Mouse (Mus musculus) gonadal fat pad, adult 2 months (tissue): ENCODE data around the gene Muc2. TPM values are rescaled to one million over a fixed set of nuclear protein-coding genes. Genes with fewer than 3 reads are reported as not detected.
"Not testable (repeated sequence)": the region's sequence is repeated elsewhere in the genome, so short reads cannot be mapped to it uniquely, and the experiment has no call there.

Source experiments
- DNase-seq: peaks from one replicate; pipeline ENCODE4 v3.0.0-alpha.2; 2012; ENCODE audit warnings: low read depth
- polyA plus RNA-seq: library from polyadenylated mRNA; depleted of rRNA; stranded (reverse); fragments of >200 nt; gene quantifications from 2 replicates; pipeline ENCODE4 v1.2.3, GENCODE M21; 2012; rRNA removed

Gene Muc2
- polyA plus RNA-seq: 2.9 and 5.8 TPM in 2 replicates

DNA sequence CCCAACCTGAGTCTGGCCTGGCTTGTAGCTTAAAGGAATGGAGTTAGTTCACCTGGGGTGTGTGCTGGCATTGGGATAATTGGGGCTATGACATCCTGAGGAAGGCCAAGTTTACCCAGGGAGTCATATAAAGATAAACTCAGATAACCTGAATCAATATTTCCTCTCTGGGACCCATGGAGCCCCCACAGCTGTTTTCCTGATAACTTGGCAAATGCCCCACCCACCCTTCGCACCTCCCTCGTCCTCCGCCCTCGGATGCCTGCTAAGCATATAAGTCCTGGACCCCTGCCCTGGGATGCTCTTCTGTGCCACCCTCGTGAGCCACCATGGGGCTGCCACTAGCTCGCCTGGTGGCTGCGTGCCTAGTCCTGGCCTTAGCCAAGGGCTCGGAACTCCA is at the start of gene Muc2:
TSS of gene Muc2 (plus strand) at position 301 of the 400 bp plus-strand sequence.
- no peak for DNase-seq

DNA sequence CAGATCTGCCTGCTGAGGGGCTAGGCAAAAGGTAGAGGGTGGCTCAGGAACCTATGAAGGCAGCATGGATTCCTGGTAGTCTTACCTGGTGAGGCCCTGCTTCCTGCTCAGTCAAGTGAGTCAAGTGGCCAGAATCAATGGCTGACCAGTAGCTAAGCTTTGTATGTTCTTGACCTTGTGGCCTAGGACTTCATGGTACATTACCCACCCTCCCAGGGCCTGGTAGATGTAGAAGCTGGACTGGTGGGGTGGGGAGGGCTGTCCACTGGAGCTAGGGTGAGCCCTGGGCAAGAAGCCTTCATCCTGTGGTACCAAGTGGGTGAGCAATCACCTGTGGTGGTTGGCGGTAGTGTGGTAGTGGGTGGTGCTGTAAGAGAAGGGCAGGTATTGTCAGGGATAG is 47.8 kb upstream of the Muc2 start:
- DNase-seq: no peak

DNA sequence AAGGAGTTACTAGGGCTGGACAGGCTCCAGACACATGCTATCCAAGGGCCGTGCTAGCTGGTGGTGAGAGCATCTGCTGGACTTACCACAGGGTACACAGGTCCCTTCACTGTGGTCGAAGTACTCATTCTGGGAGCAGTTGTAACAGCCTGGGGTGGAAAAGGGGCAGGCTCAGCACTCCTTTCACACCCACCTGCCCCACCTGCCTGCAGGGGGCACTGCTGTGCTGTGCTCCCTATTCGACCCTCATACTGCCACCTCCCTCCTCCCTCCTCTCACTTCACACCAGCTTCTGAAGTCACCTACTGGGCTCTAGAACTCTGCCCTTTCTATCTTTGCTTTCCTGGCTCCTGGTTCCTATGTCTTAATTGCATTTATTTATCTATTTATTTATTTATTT is 47.0 kb upstream of the Muc2 start:
- no peak for DNase-seq

DNA sequence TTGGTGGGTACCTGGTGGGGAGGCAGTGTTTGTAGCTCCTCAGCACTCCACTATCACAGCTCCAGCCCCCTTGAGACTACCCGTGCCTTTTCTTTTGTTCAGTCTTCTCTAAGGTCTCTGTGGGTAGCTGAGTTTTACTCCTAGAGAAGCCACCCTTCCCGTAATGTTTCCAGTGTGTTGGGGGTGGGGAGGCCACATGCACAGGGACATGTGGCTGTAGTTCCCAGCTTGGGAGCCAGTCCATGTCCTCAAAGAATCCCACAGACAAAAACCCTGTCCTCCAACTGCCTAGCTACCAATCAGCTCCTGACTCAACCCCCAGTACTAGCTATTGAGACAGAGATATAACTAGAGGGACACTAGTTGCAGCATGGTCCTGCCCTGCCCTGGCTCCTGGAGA is 43.1 kb upstream of the Muc2 start:
- no peak for DNase-seq

DNA sequence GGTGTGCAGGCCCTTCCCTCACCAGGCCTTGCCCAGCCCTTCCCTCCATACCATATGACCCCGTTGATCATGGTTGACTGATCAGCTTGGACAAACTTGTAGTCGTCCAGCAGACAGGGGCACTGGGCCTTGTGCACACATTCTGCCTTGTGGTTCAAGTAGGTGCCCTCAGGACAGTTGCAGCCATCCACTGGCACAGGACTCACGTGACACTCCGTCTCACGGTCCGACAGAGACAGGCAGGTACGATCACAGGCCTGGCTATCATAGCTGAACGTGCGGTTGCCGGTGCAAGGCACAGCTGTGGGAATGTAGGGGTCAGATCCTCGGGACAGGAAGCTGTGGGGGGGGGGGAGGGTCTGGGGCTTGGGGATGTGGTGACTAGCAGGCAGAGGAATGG is 42.3 kb upstream of the Muc2 start:
- DNase-seq: no peak

DNA sequence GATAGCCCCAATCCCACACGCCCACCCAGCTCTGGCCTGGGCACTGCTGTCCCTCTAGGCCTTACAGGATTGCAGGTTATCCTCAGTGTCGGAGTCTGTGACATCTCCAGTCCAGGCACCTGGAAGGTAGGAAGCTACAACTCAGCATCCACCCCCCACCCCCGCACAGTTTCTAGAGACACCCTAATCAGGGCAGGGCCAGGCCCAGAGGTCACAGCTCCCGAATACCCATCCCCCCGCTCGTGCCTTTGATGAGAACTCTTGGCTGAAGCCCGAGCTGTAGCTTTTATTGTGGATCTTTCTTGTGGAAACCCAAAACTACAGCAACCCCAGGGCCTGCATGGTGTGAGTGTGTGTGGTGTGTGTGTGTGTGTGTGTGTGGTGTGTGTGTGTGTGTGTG is 37.9 kb upstream of the Muc2 start:
- no peak for DNase-seq

DNA sequence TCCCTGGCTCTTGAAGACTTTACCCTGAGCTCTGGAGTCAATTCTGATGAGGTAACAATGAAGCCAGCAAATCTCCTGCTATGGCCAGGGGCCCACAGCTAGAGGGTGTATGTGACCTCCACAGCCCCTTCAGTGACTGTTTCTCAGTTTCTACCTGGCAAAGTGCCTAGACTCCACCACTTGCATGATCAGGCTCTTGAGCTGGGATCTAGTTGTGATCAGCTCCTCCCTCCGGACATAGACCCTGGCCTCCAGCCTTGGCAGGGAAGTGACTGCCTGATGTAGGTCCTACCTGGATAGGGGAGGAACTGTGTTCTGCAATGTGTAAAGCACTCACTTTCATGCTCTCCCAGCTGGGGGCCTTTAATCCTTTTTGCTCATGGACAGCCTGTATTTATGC is 29.8 kb upstream of the Muc2 start:
- DNase-seq: no peak

DNA sequence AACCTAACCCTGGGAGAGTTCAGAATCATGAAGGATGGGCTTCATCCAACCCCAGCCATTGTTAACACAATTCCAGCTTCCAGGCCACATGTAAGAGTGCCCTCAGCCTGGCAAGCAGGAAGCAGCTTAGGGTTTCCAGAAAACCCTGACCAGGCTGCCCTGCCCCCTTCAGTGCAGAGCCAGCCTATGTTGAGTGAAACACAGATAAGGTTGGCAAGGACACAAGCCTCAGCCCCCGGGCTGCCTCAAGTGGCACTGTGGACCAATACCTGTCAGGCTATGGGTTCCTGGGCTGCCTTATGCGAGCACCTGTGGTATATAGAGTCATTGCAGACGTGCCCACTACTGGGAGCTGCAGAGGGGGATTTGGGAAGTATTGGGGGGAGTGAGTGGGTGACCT is 28.7 kb upstream of the Muc2 start:
- no peak for DNase-seq

DNA sequence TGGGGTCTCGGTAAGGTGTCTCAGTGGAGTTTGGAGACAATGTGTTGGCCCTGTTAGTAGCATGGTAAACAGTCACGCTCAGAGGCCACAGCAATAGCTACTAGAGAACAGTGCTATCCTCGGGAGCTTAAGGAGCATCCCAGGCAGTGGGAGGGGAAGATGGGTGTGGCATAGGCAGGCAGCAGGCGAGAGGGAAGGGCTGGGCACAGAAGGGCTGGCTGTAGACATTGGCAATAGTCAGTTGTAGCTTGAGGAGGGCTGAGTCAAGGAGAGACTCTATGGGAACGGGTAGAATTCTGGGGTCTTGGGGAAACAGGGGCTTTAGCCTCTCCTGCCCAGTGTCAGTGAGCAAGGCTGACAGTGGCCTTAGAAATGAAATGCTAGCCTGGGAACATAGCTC is 27.9 kb upstream of the Muc2 start:
- DNase-seq: no peak

DNA sequence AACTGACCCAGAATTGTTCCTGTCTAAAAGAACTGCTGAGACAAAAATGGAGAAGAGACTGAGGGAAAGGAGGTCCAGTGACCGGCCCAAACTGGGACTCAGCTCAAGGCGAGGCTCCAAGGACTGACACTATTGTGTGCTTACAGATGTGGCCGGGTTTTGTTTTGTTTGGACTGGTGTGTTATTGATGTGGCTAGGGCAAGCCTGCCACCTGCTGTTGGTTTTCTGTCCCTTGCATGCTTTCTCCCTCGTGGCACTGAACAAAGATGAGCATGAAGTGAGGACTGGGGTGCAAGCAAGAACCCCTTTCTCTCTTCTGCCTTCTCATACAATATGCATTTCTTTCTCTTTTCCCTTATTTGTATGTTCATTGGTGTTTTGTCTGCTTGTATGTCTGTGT is 23.9 kb upstream of the Muc2 start:
- no peak for DNase-seq

DNA sequence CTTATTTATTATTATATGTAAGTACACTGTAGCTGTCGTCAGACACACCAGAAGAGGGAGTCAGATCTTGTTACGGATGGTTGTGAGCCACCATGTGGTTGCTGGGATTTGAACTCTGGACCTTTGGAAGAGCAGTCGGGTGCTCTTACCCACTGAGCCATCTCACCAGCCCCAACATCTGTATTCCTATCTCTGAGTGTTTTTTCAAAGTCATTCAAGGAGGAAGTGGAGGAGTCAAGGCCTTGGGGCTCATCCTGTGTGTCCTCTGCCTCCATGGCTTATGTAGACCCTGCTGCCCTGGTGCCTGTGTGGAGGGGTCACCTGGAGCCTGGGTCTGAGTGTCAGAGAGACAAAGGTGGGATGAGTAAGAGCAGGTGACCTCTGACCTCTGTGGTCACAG is 21.0 kb upstream of the Muc2 start:
- not testable (repeated sequence) for DNase-seq

DNA sequence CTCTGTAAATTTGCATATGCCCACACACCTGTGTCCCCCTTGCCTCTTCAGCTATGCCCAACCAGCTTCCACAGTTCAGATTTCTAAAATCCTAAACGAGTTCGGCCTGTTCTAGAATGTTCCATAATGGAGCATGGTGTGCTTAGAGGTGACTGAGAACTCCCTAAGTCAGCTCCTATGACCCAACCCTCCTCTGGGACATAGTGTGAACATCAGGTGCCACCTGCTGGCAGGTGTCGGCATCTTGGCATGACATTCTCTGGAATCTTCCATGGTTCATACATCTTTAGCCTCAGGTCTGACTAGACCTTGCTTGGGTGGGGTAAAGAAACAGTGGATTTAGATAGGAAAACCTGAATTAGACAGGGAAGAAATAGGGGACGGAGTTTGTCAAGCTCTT is 19.1 kb upstream of the Muc2 start:
- peak; percentile 46 for DNase-seq

DNA sequence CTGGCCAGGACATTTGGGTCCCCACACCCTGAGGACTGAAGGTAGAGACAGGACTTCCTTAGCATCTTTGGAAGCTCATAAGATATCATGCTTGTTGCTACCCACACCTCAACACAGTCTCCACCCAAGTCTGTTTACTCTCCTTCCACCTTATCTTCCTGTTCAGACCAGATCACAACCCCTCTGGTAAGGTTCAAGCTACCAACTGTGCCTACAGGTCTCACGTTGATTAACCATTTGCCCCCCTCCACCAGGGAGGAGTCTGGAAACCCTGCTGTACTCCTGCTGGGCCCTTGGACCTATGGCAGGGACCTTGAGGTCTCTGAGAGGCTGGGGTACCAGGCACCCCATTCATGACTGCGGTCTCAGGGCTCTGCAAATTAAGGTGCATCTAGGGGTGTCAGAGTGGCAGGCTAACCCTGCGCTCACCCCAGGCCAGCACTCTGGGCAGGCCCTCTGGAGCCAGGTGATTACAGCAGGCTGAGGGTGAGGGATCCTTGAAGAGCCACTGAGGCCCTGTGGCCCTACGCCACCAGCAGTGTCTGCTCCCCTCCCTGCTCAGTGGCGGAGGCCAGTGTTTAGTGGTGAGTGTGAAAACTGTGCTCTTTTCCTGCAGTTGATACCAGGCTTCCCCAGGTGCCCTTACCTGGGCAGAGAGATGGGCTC is 18.4 kb upstream of the Muc2 start:
- DNase-seq: no peak

DNA sequence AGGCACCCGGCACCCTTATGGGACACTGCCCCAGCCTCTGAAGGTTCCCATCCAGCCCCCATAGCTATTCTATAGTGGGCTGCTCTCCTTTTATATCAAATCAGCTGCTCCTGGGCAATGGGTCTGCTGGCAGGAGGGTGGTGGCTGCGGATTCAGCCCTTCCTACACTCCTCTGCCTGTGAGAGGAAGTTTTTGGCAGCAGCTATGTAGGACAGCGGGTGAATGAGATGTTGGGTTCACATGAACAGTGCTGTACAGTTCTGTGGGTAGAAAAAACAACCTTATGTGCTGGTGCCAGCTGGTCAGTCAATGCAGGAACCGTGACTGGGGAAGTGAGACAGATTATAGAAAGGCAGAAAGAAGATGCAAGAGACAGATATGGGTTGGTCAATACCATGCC is 11.2 kb upstream of the Muc2 start:
- DNase-seq: no peak

DNA sequence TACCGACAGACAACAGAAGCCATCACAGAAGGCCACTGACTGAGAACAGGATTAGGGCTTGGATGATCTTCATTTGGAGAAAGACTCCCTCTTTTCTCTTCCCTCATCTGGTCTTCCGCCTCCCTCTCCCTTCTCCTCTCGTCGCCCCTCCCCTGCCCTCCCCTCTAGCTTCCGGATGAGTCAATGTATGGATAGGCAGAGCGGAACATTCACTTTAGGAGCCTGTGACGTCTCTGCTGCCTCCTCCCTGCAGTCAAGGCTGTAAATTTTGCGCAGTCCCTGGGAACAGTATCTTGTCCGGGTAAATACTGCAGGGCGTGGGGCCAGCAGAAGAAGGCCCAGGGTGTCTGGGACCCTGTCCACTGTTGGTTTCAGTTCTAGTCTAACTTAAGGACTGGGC is 2.8 kb upstream of the Muc2 start:
- no peak for DNase-seq

DNA sequence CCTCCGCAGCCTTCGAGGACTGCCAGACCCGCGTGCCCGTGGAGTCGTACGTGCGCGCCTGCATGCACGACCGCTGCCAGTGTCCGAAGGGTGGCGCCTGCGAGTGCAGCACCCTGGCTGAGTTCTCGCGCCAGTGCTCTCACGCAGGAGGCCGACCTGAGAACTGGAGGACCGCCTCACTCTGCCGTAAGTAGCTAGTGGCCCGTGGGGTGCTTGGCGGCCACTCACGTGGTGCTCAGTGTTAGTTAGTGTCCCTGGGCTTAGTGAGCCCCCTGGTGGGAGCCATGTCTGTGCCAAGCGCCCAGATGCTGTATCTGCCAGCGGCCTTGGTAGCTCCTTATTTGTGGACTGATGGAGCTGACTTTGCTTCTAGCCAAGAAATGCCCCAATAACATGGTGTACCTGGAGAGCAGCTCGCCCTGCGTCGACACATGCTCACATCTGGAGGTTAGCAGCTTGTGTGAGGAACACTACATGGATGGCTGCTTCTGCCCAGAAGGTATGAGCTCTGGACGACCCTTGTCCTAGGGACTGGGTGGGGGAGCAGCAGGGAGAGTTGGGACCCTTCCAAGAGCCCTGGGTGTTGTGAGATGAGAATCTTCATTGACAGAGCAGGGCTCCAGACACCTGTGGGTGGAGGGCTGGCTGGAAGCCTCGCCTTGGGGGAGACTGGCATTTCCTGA is 3.6 kb downstream of the Muc2 start:
- no peak for DNase-seq

DNA sequence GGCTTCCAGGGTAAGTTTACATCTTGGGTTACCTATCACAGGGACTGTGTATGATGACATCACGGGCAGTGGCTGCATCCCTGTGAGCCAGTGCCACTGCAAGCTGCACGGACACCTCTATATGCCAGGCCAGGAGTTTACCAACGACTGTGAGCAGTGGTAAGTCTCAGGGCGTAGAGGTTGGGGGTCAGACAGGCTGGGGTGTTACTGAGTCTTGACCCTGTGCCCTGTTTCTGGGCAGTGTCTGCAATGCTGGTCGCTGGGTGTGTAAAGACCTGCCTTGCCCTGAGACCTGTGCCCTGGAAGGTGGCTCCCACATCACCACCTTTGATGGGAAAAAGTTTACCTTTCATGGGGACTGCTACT is 4.1 kb downstream of the Muc2 start:
- no peak for DNase-seq

DNA sequence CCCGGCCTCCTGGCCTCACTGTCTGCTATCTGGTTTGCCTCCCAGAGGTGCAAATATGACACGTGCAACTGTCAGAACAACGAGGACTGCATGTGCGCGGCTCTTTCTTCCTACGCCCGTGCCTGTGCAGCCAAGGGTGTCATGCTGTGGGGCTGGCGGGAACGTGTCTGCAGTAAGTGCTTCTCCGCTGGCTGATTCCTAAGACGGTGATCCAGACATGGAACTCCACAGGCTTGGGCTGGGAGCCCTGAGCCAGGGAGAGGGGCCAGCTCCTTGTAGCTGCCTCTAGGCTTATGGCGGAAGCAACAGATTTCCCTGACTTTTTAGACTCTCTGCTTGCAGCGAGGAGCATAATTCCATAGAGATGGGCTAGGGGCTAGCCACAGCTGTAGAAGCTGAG is 6.4 kb downstream of the Muc2 start:
- DNase-seq: no peak

DNA sequence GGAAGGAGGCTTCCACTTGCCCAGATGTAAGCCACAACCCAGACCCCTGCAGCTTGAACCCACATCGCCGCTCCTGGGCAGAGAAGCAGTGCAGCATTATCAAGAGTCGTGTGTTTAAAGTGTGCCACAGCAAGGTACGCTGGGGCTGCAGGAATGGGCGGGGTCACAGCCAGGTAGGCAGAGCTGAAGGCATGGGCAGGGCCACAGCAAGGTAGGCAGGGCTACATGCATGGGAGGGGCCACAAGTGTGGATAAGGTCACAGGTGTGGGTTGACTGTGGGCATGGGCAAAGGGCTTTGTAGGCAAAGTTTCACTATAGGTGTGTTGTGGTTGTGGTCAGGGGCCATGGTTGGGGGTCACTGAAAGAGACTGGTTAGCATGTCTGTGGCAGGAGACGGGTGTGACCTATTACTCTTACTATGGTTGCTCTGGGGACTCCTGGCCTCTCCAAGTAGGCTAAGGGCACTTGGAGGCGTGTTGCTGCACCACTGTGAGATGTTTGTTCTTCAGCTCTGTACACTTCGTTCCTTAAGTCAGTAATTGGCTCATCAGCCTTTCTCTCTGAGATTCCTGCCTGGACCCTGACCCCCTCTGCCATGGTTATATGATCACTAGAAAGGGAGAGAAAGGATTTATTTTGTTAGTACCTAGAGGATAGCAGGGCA is 9.5 kb downstream of the Muc2 start:
- no peak for DNase-seq

DNA sequence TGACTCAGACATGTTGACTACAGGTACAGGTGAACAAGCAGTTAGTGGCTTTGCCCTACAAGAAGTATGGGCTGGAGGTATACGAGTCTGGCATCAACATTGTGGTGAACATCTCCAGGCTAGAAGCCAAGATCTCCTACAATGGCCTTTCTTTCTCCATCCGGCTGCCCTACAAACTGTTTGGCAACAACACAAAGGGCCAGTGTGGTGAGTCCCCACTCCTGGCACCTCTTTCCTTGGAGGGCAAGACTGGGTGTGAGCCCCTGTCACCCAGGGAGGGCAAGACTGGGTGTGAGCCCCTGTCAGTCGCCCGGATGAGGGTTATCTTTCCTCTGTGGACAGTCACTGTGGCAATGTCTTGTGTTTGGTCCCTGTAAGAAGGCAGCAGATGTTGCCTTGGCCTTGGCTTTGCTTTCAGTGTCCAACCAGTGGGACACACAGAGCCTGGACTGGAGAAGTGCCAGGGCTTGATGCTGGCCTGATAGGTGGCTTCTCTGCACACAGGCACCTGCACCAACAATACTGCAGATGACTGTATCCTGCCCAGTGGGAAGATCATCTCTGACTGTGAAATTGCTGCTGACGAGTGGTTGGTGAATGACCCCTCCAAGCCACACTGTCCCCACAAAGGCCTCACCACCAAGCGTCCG is 57.4 kb downstream of the Muc2 start:
- DNase-seq: no peak

DNA sequence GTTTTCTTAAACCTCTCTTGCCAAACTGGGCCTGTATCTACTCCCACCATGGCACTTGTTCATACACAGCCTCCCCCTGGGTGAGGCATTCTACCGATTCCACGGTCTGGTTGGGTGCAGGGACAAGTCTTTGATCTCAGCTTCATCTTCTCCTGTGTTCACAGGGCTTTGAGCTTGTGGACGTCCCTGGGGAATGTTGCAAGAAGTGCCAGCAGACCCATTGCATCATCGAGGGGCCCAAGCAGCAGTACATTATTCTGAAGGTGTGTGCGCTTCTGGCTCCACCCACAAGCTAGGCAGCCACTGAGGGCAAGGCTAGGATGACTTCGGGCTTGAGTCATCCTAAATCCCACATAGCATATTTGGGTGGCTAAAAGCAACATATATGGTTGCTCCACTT is 62.4 kb downstream of the Muc2 start:
- no peak for DNase-seq

DNA sequence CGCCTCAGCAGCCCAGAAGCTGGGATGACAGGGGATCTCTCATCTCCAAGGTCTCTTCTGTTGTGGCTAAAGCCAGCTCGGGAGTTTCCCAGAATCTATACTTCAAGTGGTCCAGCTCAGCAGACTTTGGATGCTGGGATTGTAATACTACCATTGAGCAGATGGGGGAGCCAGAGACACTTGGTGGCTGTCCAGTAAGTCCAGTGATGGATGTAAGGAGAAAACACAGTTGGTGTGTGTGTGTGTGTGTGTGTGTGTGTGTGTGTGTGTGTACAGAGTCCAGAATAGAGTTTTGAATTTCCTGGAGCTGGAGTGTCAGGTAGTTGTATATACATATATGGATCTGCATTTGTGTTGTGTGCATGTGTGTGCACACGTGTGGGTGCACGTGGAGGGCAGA is 65.7 kb downstream of the Muc2 start:
- DNase-seq: no peak

DNA sequence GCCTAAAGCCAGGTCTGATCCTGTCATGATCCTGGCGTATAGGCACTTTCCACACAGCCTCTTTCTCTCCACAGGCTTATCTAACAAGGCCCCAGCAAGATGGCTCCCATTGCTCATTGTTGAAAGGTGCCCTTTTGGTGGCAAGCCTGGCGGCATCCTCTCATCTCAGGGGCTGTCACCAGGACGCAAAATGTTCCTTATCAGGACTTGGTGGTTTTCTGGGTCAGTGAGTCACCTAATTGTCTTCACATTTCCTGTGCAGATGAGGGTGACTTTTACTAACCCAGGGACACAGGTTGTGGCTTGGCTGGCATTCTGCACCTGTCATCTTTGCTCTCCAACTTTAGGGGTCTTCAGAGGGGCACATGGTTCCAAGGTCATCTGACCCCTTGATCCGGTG is 68.2 kb downstream of the Muc2 start:
- no peak for DNase-seq
